Mouse (Mus musculus): ENCODE measurements around the gene F13a1.

The F13a1 gene

DNA sequence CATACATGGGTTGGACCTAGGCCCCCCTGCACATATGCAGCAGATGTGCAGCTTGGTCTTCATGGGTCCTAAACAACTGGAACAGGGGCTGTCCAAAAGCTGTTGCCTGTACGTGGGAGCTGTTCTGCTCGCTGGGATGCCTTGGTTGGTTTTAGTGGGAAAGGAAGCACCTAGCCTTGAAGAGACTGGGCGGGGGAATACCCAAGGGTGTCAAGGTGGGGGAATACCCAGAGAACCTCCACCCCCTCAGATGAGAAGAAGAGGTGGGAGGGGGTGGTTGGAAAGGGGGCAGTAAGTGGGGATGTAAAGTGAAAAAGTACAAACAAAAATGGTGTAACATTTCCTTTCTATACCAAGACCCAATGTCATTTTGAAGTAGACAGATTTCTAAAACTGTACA is 95.1 kb downstream of the F13a1 start:
- DNase-seq (ENCODE audit: low read depth, low spot score) = no peak

DNA sequence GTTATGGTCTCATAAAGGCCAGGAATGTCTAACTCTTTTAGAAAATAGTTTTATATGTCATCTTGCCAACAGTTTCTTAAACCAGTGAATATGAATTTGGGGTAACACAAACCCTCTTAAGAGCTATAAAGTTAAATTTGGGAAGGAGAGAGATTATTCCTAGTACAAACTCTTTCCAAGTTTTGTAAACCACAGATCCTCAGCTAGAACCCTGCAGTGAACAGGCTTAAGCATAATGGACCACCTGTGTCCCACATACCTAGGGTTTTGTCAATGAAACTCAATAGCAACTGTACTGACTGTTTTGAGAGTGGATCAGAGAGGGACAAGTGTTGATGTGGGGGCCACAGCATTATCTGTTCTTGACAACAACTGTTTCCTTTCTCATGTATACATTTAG is 96.4 kb downstream of the F13a1 start:
- DNase-seq (ENCODE audit: low read depth, low spot score) = no peak

DNA sequence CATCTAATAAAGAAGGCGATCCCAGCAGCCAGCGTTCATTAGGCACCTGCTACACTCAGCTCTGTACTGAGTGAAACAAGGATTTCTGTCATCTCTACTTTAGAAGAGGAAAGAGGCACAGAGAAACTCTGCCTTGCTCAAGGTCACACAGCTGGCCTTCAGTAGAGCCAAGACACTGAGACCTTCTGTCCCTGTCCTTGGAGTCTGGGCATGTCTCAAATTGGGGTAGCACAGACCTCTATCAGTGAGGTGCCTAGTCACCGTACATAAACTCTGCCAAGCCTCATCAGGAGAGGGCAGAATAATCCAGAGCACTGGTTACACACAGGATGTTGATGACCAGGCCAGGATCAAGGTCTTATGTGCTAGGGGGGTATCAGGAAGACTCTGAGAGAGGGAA is 108.2 kb downstream of the F13a1 start:
- DNase-seq (ENCODE audit: low read depth, low spot score) = no peak

- no peak for DNase-seq (ENCODE audit: low read depth, low spot score)
These were observed 118.0 kb downstream of the F13a1 start for GRCm38 (mm10) chr13:36932066-36932465.

DNA sequence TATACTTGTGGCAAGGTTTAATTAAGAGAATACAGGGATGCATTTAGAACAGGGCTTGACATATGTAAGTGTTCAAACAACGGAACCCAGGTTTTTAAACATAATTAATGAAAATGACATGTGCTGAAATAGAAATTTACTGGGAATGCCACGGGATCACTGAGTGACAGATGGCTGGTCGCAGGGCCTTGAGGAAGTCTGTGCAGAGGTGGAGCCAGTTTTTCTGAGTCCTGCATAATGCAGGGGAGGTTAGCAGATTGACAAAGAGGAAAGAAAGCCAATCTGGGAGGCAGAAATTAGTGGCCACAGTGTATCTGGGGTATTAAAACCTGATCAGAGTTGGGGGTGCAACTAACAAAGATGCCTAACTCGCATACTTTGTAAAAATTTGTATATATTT is 130.3 kb downstream of the F13a1 start:
- no peak for DNase-seq (ENCODE audit: low read depth, low spot score)

GRCm38 (mm10) chr13:36903885-36904284 is 146.2 kb downstream of the F13a1 start:
- DNase-seq (ENCODE audit: low read depth, low spot score) = no peak

- no peak for DNase-seq (ENCODE audit: low read depth, low spot score)
These were observed 146.6 kb downstream of the F13a1 start for GRCm38 (mm10) chr13:36903447-36903846.

DNA sequence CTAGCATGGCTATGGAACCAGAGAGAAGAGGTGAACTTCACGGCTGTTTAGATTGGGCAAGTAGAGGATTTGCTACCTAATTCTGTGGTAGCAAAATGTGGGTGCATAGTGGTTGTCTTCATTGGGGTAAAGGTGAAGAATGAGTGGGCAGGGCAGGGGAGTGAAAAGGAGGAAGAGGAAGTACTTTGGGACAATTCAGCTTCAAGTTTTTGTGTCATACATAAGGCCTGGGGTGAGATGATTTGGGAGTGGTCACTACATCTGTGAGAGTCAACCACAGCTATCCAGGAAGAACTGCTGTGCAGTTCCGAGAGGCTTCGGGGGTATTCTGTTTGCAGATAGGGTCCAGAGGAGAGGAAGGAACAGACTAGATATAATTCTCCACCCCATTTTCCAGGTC is 148.4 kb downstream of the F13a1 start:
- no peak for DNase-seq (ENCODE audit: low read depth, low spot score)

DNA sequence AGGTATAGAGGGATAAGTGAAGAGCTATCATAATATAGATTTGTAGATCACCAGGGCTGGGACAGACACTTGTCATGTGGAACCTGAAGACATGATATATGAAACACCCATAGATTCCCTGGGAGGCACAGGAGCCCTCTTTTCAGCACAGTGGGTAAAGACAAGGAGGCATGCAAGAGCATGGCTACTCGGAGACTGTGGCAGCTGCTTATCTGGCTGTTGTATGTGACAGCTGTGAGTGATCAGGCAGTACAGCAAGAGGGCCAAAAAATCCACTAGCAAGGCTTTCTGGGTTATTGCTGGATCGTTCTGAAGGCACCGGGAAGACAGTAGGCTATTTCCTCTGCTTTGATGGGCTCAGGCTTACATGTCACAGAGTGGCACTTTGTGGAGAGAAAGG is 149.0 kb downstream of the F13a1 start:
- no peak for DNase-seq (ENCODE audit: low read depth, low spot score)

GRCm38 (mm10) chr13:36896061-36896460 is 154.0 kb downstream of the F13a1 start:
- no peak for DNase-seq (ENCODE audit: low read depth, low spot score)

DNA sequence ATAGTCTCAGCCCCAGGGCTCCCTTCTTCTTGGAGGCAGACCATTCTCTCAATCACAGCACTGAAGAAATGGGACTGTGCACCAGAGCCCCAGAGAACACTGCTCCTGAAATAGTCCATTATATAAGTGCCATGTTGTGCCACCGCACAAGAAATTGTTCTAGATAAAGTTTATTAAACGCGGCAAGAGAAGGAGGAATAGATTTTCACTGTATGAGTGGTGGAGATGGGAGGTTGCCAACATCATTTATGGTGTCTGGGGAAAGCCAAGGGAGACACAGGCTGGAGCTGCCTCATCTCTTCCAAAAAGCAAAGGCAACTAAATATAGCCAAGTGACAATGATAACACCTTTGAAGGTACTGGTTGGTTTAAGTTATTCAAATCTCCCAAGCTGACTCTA is 156.3 kb downstream of the F13a1 start:
- DNase-seq (ENCODE audit: low read depth, low spot score) = no peak

DNA sequence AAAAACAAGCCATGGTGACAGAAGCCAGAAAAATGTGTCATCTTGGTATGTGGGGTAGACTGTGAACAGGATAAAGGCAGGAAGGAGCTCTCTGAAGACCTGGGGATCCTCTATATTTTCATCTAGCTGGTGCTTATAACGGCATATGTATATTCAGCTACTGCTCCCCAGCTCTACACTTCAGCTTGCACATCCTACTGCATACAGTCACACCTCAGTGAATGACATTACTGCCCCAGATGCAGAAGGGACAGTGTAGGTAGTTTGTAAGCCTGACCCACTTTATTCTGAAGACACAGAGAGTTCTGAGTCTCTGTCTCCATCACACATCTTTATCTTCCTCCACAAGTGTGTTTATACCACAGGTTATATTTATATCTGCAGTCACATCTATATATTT is 157.8 kb downstream of the F13a1 start:
- no peak for DNase-seq (ENCODE audit: low read depth, low spot score)

DNA sequence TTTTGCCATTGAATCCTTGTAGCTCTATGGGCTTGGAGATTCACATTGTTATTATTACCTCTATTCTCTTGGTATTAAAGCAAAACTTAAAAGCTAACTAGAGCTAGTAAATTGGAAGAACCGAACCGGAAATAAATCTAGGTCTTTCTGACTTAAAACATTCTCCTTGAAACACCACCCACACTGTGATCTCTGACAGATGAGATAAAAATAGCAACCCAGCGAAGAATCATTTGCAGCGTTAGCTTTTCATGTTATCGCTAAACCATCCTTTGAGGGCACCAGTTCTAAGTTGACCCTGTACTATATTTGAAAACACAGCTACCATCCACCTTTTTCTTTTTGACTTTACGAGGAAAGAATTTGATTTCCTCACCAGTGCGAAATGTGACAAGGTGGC is 164.1 kb downstream of the F13a1 start:
- DNase-seq (ENCODE audit: low read depth, low spot score) = no peak

DNA sequence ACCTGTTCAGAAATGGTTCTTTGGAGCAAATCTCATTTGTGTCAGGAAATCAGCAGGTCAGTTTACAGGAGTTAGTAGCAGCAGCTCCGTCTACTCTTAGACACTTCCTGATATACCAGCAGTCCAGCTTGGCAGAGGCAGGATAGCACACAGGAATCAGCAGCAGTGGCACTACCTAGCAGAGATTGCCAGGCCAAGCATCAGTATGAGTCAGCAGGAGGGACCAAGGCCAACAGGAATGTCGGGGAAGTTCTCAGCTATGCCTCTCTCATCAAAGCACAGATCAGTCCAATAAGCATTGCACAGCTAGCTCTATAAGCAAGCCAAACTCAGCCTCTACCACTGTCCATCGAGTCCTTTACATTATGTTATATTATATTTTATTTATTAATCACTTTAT is 210.9 kb downstream of the F13a1 start:
- DNase-seq (ENCODE audit: low read depth, low spot score) = peak; percentile 55
